Mouse (Mus musculus) heart, embryonic 14.5 days (tissue): ENCODE data around the gene Sycp2. TPM values are rescaled to one million over a fixed set of nuclear protein-coding genes. Genes with fewer than 3 reads are reported as not detected.
A peak's percentile ranks its signal among the peaks of the same experiment; 100 is the strongest.
"Not testable (repeated sequence)": the region's sequence is repeated elsewhere in the genome, so short reads cannot be mapped to it uniquely, and the experiment has no call there.

Experiments
- ATAC-seq: fragments of 200-750 bp; cut with Nextera tagmentation; 2 replicates; pipeline ENCODE4 v1.8.0; 2017; ENCODE audit warnings: low read depth, moderate TSS enrichment; ENCODE audit not compliant: insufficient number of reproducible peaks, insufficient read depth, low FRiP score
- H3K27ac ChIP-seq, 2 experiments: fragments of 200-500 bp in 1 of 2; fragments of 300-500 bp in 1 of 2; sonication (generic) in 1 of 2; replicated peaks in 1 of 2; 2 replicates each; pipeline ENCODE4 v1.5.1; 2012 to 2014; ENCODE audit warnings: low read depth in 2 of 2, low read length in 2 of 2, control low read depth in 1 of 2, mild to moderate bottlenecking in 1 of 2, mixed read lengths in 1 of 2; ENCODE audit not compliant: control insufficient read depth in 1 of 2, insufficient read depth in 1 of 2
- H3K27me3 ChIP-seq: fragments of 300-500 bp; sonication (generic); 2 replicates; pipeline ENCODE4 v1.6.1; 2014; ENCODE audit warnings: mild to moderate bottlenecking, low read length, control low read depth; ENCODE audit not compliant: control insufficient read depth, insufficient read depth
- H3K36me3 ChIP-seq: fragments of 300-500 bp; sonication (generic); 2 replicates; pipeline ENCODE4 v1.6.1; 2014; ENCODE audit warnings: mild to moderate bottlenecking, control low read depth, low read length, mixed read lengths; ENCODE audit not compliant: control insufficient read depth, insufficient read depth
- H3K4me1 ChIP-seq, 2 experiments: fragments of 200-500 bp in 1 of 2; fragments of 300-500 bp in 1 of 2; sonication (generic) in 1 of 2; 2 replicates each; pipeline ENCODE4 v1.6.1; 2012 to 2014; ENCODE audit warnings: low read length in 2 of 2, control low read depth in 1 of 2, mixed read lengths in 1 of 2; ENCODE audit not compliant: control insufficient read depth in 2 of 2, insufficient read depth in 2 of 2
- H3K4me2 ChIP-seq: fragments of 300-500 bp; sonication (generic); 2 replicates; pipeline ENCODE4 v1.6.1; 2014; ENCODE audit warnings: mild to moderate bottlenecking, low read length
- H3K4me3 ChIP-seq, 2 experiments: fragments of 200-500 bp in 1 of 2; fragments of 300-500 bp in 1 of 2; sonication (generic) in 1 of 2; 2 replicates each; pipeline ENCODE4 v1.5.1; 2012 to 2014; ENCODE audit warnings: low read length in 2 of 2, mild to moderate bottlenecking in 2 of 2, control low read depth in 1 of 2, low read depth in 1 of 2, moderate library complexity in 1 of 2; ENCODE audit not compliant: control insufficient read depth in 1 of 2, insufficient read depth in 1 of 2
- H3K9ac ChIP-seq: fragments of 300-500 bp; sonication (generic); 2 replicates; pipeline ENCODE4 v1.6.1; 2014; ENCODE audit warnings: mild to moderate bottlenecking, low read length
- H3K9me3 ChIP-seq: fragments of 300-500 bp; sonication (generic); 2 replicates; pipeline ENCODE4 v1.6.1; 2016; ENCODE audit warnings: low read length, control low read depth; ENCODE audit not compliant: control insufficient read depth
- WGBS: fragments of 180-500 bp; shearing (Covaris S2); extraction: QIAGEN DNeasy Blood & Tissue Kit; methylation state at CpG from one replicate; pipeline ENCODE4 v1.1.7; 2014; 5-methylcytosine and 5-hydroxymethylcytosine counted together
- polyA plus RNA-seq: library from polyadenylated mRNA; unstranded; fragments of >200 nt; fragmentation: Nextera tagmentation; extraction: Ambion mirVana; gene quantifications from 2 replicates; pipeline ENCODE4 v1.2.1, GENCODE M21; 2014

The Sycp2 gene
- polyA plus RNA-seq, 1 experiment from 2014 or later = 0.46 TPM

DNA sequence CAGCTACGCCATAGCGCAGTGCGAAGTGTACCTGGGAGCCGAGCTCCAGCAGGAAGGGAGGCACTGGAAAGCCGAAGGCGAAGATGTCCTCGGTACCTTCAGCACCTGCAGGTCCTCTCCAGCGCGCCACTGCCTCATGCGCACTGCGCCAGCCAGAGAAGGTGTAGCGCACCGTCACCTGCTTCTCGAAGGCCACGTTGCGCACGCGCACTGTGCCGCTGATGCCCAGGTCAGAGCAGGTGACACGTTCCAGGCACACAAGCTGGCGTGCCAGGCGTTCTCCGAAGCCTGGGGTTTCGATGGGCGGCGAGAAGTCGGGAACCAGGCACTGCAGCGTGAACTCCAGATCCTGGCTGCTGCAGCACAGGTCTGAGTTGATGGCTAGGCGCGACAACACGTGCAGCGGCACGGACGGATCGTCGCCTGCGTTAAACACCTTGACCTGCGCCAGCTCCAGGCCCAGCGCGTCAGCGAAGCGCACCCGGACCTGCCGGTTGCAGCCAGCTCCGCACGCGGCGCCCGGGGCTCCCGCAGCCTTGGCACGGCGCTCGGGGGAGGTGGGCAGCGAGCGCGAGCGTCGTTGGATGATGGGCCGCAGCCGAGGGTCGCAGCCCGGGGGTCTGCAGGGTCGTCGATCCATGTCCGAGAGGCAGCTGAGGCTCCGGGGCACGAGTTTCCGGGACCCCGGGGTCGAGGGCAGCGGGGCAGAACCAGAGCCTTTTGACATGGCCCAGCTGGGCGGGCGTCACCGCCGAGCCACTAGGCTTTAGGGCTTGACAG is 6.2 kb upstream of the Sycp2 start:
- Histone ChIP-seq H3K4me1 (peaks cover 22 to 58% of the 10 kb centered on the region in 2 experiments), H3K9me3 (0 out of 2 replicates have a peak, but pooled peaks cover 3% of the 10 kb centered on the region), H3K27ac (peak overlapping the region; percentile 80 to 90), H3K27me3 (no peaks in the 10 kb centered on the region), H3K4me2 (peak overlapping the region; percentile 99), H3K36me3 (peaks cover 11% of the 10 kb centered on the region), H3K9ac (peak overlapping the region; percentile 82), H3K4me3 (peak overlapping the region; percentile 63 to 68)
- 10% methylated on average over 75 of the region's 75 CpGs for WGBS
- ATAC-seq = no peak; the same call in 1 of the 2 replicates

DNA sequence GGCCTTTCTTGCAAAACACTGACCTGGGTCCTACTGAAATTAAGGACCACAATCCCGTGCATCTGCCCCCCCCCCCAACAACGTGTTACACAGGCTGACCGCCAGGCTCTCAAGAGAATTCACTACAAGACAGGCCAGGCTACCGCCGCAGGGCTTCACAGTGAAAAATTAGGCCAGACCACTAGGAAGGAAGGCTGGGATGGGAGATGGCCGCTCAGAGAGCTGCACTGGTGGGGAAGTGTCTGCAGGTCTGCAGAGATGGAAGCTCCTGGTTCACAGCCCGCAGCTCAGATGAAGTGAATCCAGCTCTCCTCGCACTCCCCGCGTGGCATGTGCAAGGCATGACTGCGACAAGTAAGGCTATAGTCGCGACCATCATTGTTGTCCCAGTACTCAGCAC is 5.6 kb upstream of the Sycp2 start:
- ATAC-seq = no peak

DNA sequence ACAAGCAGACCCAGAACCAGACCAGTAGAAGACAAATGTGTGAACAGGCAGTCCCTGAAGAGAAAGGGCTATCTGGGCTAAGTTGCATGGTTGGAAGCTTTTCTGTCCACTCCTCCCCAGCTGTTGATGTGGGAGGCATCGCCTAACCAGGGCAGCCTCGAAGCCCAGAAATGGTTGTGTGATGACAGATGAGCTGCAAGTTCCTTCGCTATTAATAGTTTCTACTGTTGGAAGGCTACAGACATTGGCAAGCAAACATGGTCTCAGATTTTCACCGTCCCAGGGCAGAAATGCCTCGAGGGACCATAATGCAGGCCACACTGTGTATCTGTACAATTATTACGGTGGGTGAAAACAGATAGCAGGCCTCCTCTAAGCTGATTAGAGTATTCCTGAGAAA is 5.1 kb upstream of the Sycp2 start:
- peaks cover under 1% of the 10 kb centered on the region; the same call in 1 of the 2 replicates for H3K36me3 ChIP-seq
- peak overlapping the region; percentile 99 for H3K4me2 ChIP-seq
- peak overlapping the region; percentile 80 to 90 for H3K27ac ChIP-seq
- H3K9ac ChIP-seq = peak overlapping the region; percentile 82
- H3K9me3 ChIP-seq = no peaks in the 10 kb centered on the region
- 17% methylated on average over 6 of the region's 6 CpGs for WGBS
- H3K4me3 ChIP-seq = peak overlapping the region in 1 of 2 experiments; percentile 63; a peak in 2 of 4 replicates
- H3K27me3 ChIP-seq = no peaks in the 10 kb centered on the region
- ATAC-seq = peak; percentile 44
- H3K4me1 ChIP-seq = peaks cover 22 to 58% of the 10 kb centered on the region in 2 experiments

More for the DNA sequence above, 5.6 kb upstream of the Sycp2 start:
- Histone ChIP-seq H3K36me3 (peaks cover 6% of the 10 kb centered on the region), H3K4me1 (peaks cover 22 to 58% of the 10 kb centered on the region in 2 experiments), H3K4me3 (peak overlapping the region; percentile 63 to 68), H3K9me3 (0 out of 2 replicates have a peak, but pooled peaks cover 2% of the 10 kb centered on the region), H3K27ac (peak overlapping the region; percentile 80 to 90), H3K9ac (peak overlapping the region; percentile 82), H3K4me2 (peak overlapping the region; percentile 99), H3K27me3 (no peaks in the 10 kb centered on the region)
- WGBS = 32% methylated on average over 13 of the region's 13 CpGs

DNA sequence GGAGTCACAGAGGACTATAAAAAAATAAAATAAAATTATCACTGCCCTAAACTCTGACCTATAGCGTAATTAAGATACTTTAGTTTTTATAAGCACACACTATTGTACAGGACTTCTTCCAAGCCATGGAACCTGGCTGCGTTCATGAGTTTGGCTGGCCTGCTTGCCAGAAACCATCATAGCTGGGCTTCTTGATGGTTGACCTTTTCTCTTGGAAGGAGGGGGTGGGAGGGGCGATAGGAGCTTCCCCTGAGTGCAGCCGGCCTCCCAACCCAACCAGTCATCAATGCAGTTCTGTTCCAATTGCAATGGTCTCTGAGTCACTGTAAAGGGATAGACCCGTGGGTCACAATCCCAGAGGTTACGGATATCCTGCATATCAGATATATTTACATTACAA is 2.8 kb upstream of the Sycp2 start:
- no peak for ATAC-seq
- H3K9me3 ChIP-seq = no peaks in the 10 kb centered on the region
- 74% methylated on average over 6 of the region's 6 CpGs for WGBS
- no peak overlapping the region for H3K4me3 ChIP-seq
- H3K4me2 ChIP-seq = no peak overlapping the region
- no peaks in the 10 kb centered on the region for H3K27me3 ChIP-seq
- no peak overlapping the region for H3K9ac ChIP-seq
- peaks cover 16 to 39% of the 10 kb centered on the region in 2 experiments for H3K4me1 ChIP-seq
- no peaks in the 10 kb centered on the region for H3K36me3 ChIP-seq
- no peak overlapping the region for H3K27ac ChIP-seq

GRCm38 (mm10) chr2:178409024-178409423 is 1.5 kb upstream of the Sycp2 start:
- 44% methylated on average over 1 of the region's 1 CpGs for WGBS
- no peaks in the 10 kb centered on the region for H3K36me3 ChIP-seq
- no peak for ATAC-seq
- no peak overlapping the region for H3K27ac ChIP-seq
- no peak overlapping the region for H3K4me2 ChIP-seq
- no peak overlapping the region for H3K9ac ChIP-seq
- H3K4me1 ChIP-seq = peaks cover 14 to 33% of the 10 kb centered on the region in 2 experiments
- H3K4me3 ChIP-seq = no peak overlapping the region
- H3K9me3 ChIP-seq = no peaks in the 10 kb centered on the region
- no peaks in the 10 kb centered on the region for H3K27me3 ChIP-seq

GRCm38 (mm10) chr2:178342597-178342996 is 64.9 kb downstream of the Sycp2 start:
- 62% methylated on average over 4 of the region's 4 CpGs for WGBS

GRCm38 (mm10) chr2:178342105-178342504 is 65.4 kb downstream of the Sycp2 start:
- not testable (repeated sequence) for H3K27ac ChIP-seq, H3K4me2 ChIP-seq, H3K27me3 ChIP-seq, H3K36me3 ChIP-seq, H3K4me3 ChIP-seq, ATAC-seq, H3K9me3 ChIP-seq, H3K9ac ChIP-seq, H3K4me1 ChIP-seq

More at GRCm38 (mm10) chr2:178342597-178342996, 64.9 kb downstream of the Sycp2 start:
- Histone ChIP-seq H3K27ac (no peak overlapping the region), H3K4me1 (no peaks in the 10 kb centered on the region; a peak in 1 of 4 replicates), H3K4me2 (no peak overlapping the region), H3K9ac (no peak overlapping the region), H3K27me3 (no peaks in the 10 kb centered on the region), H3K36me3 (no peaks in the 10 kb centered on the region), H3K9me3 (no peaks in the 10 kb centered on the region), H3K4me3 (no peak overlapping the region)
- ATAC-seq = no peak
